Mouse (Mus musculus) intestine, embryonic 16.5 days (tissue): Measurements from ENCODE around the gene Gpnmb. TPM values are rescaled to one million over a fixed set of nuclear protein-coding genes. Genes with fewer than 3 reads are reported as not detected.

Experiments used
- ATAC-seq: fragments of 200-750 bp; cut with Nextera tagmentation; 2 replicates; pipeline ENCODE4 v1.8.0; 2017; ENCODE audit warnings: moderate TSS enrichment, moderate library complexity
- H3K27ac ChIP-seq: fragments of 300-500 bp; sonication (generic); 2 replicates; pipeline ENCODE4 v1.5.1; 2014; ENCODE audit warnings: mild to moderate bottlenecking, low read length
- H3K27me3 ChIP-seq: fragments of 300-500 bp; sonication (generic); replicated peaks from 2 replicates; pipeline ENCODE4 v1.6.1; 2014; ENCODE audit warnings: low read length, control low read depth, mixed read lengths; ENCODE audit not compliant: control insufficient read depth, insufficient read depth
- H3K36me3 ChIP-seq: fragments of 300-500 bp; sonication (generic); 2 replicates; pipeline ENCODE4 v1.6.1; 2014; ENCODE audit warnings: low read length, control low read depth; ENCODE audit not compliant: control insufficient read depth, insufficient read depth
- H3K4me1 ChIP-seq: fragments of 300-500 bp; sonication (generic); 2 replicates; pipeline ENCODE4 v1.6.1; 2014; ENCODE audit warnings: low read length, control low read depth, mixed read lengths; ENCODE audit not compliant: control insufficient read depth, insufficient read depth
- H3K4me2 ChIP-seq: fragments of 300-500 bp; sonication (generic); 2 replicates; pipeline ENCODE4 v1.6.1; 2014; ENCODE audit warnings: low read depth, low read length, control low read depth
- H3K4me3 ChIP-seq: fragments of 300-500 bp; sonication (generic); 2 replicates; pipeline ENCODE4 v1.5.1; 2014; ENCODE audit warnings: mild to moderate bottlenecking, low read length
- H3K9ac ChIP-seq: fragments of 300-500 bp; sonication (generic); 2 replicates; pipeline ENCODE4 v1.6.1; 2014; ENCODE audit warnings: low read depth, low read length
- H3K9me3 ChIP-seq: fragments of 300-500 bp; sonication (generic); 2 replicates; pipeline ENCODE4 v1.6.1; 2016; ENCODE audit warnings: low read length, control low read depth; ENCODE audit not compliant: control insufficient read depth
- WGBS: fragments of 180-500 bp; shearing (Covaris S2); extraction: QIAGEN DNeasy Blood & Tissue Kit; methylation state at CpG from one replicate; pipeline ENCODE4 v1.1.7; 2014; 5-methylcytosine and 5-hydroxymethylcytosine counted together
- polyA plus RNA-seq: library from polyadenylated mRNA; unstranded; fragments of >200 nt; fragmentation: Nextera tagmentation; extraction: Ambion mirVana; gene quantifications from 2 replicates; pipeline ENCODE4 v1.2.1, GENCODE M21; 2015

Gene Gpnmb
- polyA plus RNA-seq, 1 experiment from 2014 or later = 0.15 TPM

- ATAC-seq = no peak
- no peak overlapping the region for H3K4me2 ChIP-seq
- 82% methylated on average over 7 of the region's 7 CpGs for WGBS
These were observed 11.1 kb upstream of the Gpnmb start for GRCm38 (mm10) chr6:49025290-49025689.

DNA sequence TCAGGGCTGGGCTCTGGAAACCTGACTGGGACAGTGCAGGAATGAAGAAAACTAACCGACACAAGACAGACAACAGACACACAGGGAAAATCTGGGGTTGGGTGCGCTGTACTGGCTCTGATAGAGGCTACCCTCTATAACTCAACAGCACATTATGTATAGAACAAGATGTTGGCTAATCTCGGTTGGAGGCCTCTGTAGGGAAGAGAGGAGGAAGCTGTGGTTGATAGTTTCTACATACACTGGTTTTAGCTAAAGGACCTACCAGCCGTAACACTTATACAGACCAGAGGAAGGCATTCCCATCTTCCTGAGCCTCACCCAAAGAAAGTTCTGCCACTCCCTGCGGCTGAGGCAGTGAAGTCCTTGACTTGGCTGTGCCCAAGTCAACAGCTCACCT, 9.8 kb upstream of the Gpnmb start:
- Histone ChIP-seq H3K9me3 (no peaks in the 10 kb centered on the region), H3K27ac (no peak overlapping the region), H3K4me3 (no peak overlapping the region), H3K27me3 (no peaks in the 10 kb centered on the region), H3K4me2 (no peak overlapping the region), H3K9ac (no peak overlapping the region), H3K4me1 (0 out of 2 replicates have a peak, but pooled peaks cover 8% of the 10 kb centered on the region), H3K36me3 (no peaks in the 10 kb centered on the region)
- 71% methylated on average over 5 of the region's 5 CpGs for WGBS
- ATAC-seq = no peak

More at GRCm38 (mm10) chr6:49025290-49025689, 11.1 kb upstream of the Gpnmb start:
- Histone ChIP-seq H3K4me3 (no peak overlapping the region), H3K9ac (no peak overlapping the region), H3K27me3 (no peaks in the 10 kb centered on the region), H3K4me1 (peaks cover 14% of the 10 kb centered on the region; the same call in 1 of the 2 replicates), H3K27ac (no peak overlapping the region), H3K36me3 (no peaks in the 10 kb centered on the region), H3K9me3 (no peaks in the 10 kb centered on the region)

DNA sequence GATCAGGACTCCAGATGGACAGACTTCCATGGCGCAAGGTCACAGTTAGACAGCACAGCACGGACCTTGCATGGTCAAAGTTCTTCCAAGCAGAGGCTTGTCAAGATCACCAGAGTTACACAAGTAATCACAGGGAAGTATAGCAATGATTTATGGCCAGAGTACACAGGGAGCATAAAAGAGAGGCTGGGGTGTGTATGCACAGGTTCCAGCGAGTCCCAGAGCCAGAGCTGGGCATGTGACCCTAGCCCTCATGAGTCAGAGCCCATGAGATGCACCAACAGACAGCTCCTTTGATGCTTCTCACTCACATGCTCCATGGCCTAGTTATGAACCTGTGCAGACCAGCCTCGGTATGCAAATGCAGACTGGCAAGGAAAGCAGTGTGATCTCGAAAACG, 8.3 kb upstream of the Gpnmb start:
- H3K4me2 ChIP-seq = no peak overlapping the region
- 0 out of 2 replicates have a peak, but pooled peaks cover 8% of the 10 kb centered on the region for H3K4me1 ChIP-seq
- no peaks in the 10 kb centered on the region for H3K36me3 ChIP-seq
- H3K9me3 ChIP-seq = no peaks in the 10 kb centered on the region
- WGBS = 55% methylated on average over 6 of the region's 6 CpGs
- no peaks in the 10 kb centered on the region for H3K27me3 ChIP-seq
- H3K27ac ChIP-seq = peak overlapping the region; percentile 89
- H3K9ac ChIP-seq = no peak overlapping the region
- peak; percentile 95 for ATAC-seq
- no peak overlapping the region for H3K4me3 ChIP-seq

- whole genome bisulfite sequencing = 62% methylated on average over 3 of the region's 3 CpGs
- peak; percentile 55 for ATAC-seq
- H3K9ac ChIP-seq = peak overlapping the region; percentile 38; the same call in 1 of the 2 replicates
These were observed 7.6 kb upstream of the Gpnmb start for GRCm38 (mm10) chr6:49028708-49029107.

GRCm38 (mm10) chr6:49031230-49031629, 5.1 kb upstream of the Gpnmb start:
- Histone ChIP-seq H3K9me3 (no peaks in the 10 kb centered on the region), H3K4me1 (peaks cover 6% of the 10 kb centered on the region; the same call in 1 of the 2 replicates), H3K36me3 (no peaks in the 10 kb centered on the region), H3K9ac (no peak overlapping the region), H3K4me2 (no peak overlapping the region), H3K4me3 (no peak overlapping the region), H3K27ac (0 out of 2 replicates have a peak overlapping the region, but pooled peaks have one; percentile 14), H3K27me3 (no peaks in the 10 kb centered on the region)
- 0 out of 2 replicates have a peak, but pooled peaks have one; percentile 10 for ATAC-seq
- 65% methylated on average over 4 of the region's 4 CpGs for WGBS

More at GRCm38 (mm10) chr6:49028708-49029107, 7.6 kb upstream of the Gpnmb start:
- Histone ChIP-seq H3K27me3 (no peaks in the 10 kb centered on the region), H3K4me2 (no peak overlapping the region), H3K4me3 (no peak overlapping the region), H3K36me3 (no peaks in the 10 kb centered on the region), H3K9me3 (no peaks in the 10 kb centered on the region), H3K4me1 (0 out of 2 replicates have a peak, but pooled peaks cover 8% of the 10 kb centered on the region), H3K27ac (peak overlapping the region; percentile 89)

DNA sequence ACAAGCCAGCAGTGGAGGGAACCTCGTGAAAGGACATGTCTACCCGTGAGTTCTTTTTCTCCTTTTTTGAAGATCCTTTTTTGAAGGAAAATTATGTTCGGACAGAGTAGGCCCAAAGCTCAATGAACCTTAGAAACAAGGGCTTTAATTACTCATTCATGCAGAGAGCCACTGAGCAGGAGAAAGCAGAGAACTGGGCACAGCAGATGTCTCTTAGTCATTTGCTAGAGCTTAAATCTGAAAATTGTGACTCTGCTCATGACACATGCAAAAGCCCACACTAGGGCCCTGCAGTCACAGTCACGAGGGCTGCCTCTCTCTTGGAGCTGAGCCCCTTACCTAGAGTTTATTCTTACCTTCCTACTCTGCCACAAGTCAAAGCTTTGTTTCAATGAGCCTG, 3.6 kb upstream of the Gpnmb start:
- no peak for ATAC-seq
- no peak overlapping the region for H3K4me2 ChIP-seq
- H3K27me3 ChIP-seq = peaks cover 3% of the 10 kb centered on the region; the same call in 1 of the 2 replicates
- WGBS = 84% methylated on average over 4 of the region's 4 CpGs
- no peak overlapping the region for H3K4me3 ChIP-seq
- no peaks in the 10 kb centered on the region for H3K36me3 ChIP-seq
- H3K9ac ChIP-seq = no peak overlapping the region
- peaks cover 18% of the 10 kb centered on the region for H3K4me1 ChIP-seq
- no peak overlapping the region for H3K27ac ChIP-seq
- no peaks in the 10 kb centered on the region for H3K9me3 ChIP-seq

DNA sequence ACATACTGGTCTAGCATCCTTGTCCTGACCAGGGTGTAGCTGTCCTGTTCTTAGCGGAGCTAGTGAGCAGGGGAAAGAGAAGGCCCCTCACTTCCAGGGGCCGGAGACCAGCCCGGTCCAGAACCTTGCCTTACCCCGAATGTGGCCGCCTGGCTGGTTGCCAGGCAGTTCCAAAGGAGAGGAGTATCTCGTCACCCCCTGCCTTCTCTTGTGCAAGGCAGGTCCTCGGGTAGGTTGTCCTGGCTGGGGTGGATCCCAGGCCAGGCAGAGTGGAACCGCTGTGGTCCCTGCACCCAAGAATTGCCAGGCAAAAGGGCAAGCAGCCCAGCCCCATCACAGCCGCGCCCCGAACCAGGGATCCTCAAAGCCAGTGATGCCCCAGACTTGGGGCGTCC, 919 bp downstream of the Gpnmb start:
- H3K36me3 ChIP-seq = no peaks in the 10 kb centered on the region
- H3K9me3 ChIP-seq = no peaks in the 10 kb centered on the region
- peak; percentile 54 for ATAC-seq
- H3K9ac ChIP-seq = 0 out of 2 replicates have a peak overlapping the region, but pooled peaks have one; percentile 14
- no peak overlapping the region for H3K27ac ChIP-seq
- peaks cover 3% of the 10 kb centered on the region; the same call in 1 of the 2 replicates for H3K27me3 ChIP-seq
- peaks cover 19% of the 10 kb centered on the region for H3K4me1 ChIP-seq
- 59% methylated on average over 12 of the region's 12 CpGs for WGBS
- no peak overlapping the region for H3K4me3 ChIP-seq
- no peak overlapping the region for H3K4me2 ChIP-seq

DNA sequence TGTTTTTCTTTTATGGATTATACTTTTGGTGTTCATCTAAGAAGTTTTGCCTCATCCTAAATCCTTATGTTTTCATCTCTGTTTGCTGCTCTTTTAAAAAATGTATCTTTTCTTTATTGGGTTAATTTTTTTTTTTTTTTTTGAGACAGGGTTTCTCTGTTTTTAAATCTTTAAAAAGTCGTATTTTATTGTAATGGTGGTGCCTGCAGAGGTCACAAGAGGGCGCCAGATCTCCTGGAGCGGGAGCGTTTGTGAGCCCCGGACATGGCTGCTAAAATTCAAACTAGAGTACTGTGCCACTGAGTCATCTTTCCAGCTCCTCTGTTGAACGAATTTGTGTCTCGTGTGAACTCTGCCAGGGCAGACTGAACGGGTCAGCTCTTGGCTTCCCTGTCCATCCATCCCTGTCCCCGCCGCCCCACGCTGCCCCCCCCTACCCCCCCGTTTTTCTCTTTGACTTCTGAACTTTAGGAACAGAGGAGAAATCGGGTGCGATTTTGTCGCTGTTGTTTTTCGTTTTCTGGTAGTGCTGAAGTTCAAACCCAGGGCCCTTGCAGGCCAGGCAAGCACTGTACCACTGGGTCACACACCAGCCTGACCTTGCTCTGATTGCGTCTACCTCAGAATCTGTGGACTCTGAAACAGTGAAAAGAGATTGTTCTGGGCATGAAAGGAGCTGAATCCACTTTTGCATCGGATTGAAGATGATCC, 3.3 kb downstream of the Gpnmb start:
- WGBS = 14% methylated on average over 18 of the region's 18 CpGs
- peak overlapping the region; percentile 23 for H3K9ac ChIP-seq
- H3K4me2 ChIP-seq = peak overlapping the region; percentile 43
- no peak overlapping the region for H3K27ac ChIP-seq
- H3K4me1 ChIP-seq = peaks cover 19% of the 10 kb centered on the region
- ATAC-seq = no peak
- H3K4me3 ChIP-seq = peak overlapping the region; percentile 34
- H3K9me3 ChIP-seq = no peaks in the 10 kb centered on the region
- H3K36me3 ChIP-seq = no peaks in the 10 kb centered on the region
- H3K27me3 ChIP-seq = peaks cover 3% of the 10 kb centered on the region; the same call in 1 of the 2 replicates

DNA sequence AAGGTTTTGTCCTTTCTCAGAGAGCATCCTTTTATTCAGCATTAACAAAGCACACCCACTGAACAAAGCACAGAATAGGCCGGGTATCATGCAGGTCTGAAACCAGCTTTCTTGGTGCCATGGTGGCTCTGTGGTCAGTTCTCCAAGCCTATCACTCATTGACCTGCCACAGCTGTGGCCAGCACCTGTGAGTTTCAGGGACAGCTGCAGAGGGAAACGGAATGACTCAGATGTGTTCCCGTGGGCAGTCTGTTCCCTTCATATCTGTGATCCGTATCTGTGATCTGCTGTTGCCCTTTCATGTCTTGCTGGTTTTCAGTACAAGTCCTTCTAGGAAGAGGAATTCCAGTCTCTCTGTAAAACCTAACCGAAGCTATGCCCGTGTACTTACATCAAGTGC, 10.2 kb downstream of the Gpnmb start:
- Histone ChIP-seq H3K27me3 (no peaks in the 10 kb centered on the region), H3K36me3 (no peaks in the 10 kb centered on the region), H3K4me2 (no peak overlapping the region), H3K9ac (no peak overlapping the region), H3K4me3 (no peak overlapping the region), H3K4me1 (no peaks in the 10 kb centered on the region), H3K9me3 (no peaks in the 10 kb centered on the region), H3K27ac (no peak overlapping the region)
- no peak for ATAC-seq
- 71% methylated on average over 6 of the region's 6 CpGs for WGBS
